Mouse (Mus musculus) adrenal gland, adult 8-10 months (tissue): Measurements from ENCODE around the gene Lrrc51. TPM values are rescaled to one million over a fixed set of nuclear protein-coding genes. Genes with fewer than 3 reads are reported as not detected.
A peak's percentile ranks its signal among the peaks of the same experiment; 100 is the strongest.

ENCODE experiments used
- DNase-seq: peaks from one replicate; pipeline ENCODE4 v3.0.0; 2022
- microRNA-seq, 2 experiments: library from miRNA; unstranded; fragments of <30 nt; microRNA quantifications; one replicate each; pipeline ENCODE4 v1.2.0; 2022
- total RNA-seq, 4 experiments: library from RNA; stranded (reverse); gene quantifications; 2 replicates each; pipeline ENCODE4 v1.2.4; 2022

Gene Lrrc51
- total RNA-seq, 4 experiments from 2014 or later, result 11.3 to 19.1 (median 16.7) TPM

DNA sequence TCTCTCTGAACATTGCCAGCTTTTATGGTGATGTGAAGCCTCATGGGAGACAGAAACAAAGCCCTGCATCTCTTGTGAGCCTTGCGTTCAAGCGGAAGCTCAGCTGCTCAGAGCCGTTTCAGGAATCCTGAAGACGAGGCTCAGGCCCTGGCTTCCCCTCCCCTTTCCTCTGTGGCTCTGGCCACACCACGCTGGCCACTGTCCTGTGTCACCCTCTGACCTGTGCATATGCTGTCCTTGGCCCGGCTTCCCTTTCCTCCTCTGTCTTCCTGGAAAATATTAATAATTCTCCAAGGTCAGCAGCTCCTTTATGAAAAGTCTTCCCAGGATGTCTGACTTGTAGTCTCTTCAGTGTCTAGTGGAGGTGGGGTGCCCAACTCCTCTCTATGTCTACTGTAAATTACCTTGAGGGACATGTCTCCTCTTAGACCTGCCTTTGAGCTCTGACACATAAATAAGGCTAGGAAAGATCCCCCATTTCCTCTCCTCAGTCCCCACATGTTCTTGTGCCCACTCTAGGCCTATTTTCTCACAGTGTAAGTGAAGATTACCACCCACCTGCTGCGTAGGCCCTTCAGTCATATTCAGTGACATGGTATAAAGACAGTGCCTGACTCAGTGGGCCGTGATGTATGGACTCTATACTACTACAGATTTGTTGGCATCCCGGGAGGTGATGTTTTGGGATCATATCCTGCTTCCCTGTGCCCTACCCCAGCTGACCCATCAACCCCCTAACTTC is 51.1 kb downstream of the Lrrc51 start:
- DNase-seq, result no peak

GRCm38 (mm10) chr7:101880855-101881254 is 52.8 kb downstream of the Lrrc51 start:
- no peak for DNase-seq

DNA sequence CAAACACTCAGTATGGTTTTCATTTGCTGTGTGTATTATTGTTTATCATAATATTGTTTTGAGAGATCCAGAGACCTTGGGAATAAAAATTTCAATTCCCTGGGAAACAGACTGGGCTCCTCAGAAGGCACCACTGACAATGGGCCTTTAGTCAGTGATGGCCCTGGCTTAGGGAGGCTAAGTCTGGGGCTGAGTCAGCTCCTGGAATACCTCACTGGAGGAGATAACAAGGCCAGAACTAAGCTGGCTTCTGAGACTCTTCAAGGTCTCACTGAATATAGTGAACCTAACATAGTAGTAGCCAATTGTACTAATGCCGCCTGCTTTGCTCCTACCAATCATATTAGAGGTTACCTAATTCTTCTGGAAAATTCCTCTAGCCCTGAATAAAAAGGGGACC is 57.7 kb downstream of the Lrrc51 start:
- peak; percentile 28 for DNase-seq

- no peak for DNase-seq
Observed at GRCm38 (mm10) chr7:101871296-101871695, 62.4 kb downstream of the Lrrc51 start.

- DNase-seq, result no peak
Observed at GRCm38 (mm10) chr7:101870629-101871028, 63.1 kb downstream of the Lrrc51 start, which contains the start of gene Folr1. TSS of gene Folr1 (minus strand) at chr7:101870788.

DNA sequence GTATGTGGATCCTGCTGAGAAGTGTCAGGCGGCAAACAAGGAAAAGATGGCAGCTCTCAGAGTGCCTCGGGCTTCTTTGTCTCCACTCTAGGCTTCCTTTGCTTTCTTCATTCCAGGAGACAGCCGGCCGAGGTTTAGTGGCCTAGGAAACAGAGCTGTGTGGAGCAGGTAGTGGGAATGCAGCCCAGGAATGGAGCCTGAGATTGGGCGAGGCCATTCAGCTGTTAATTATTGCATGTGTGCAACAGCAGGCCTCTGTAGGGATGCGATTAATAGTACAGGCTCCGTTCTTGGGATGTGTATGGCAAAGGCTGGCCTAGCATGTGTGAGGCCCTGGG is 64.6 kb downstream of the Lrrc51 start:
- DNase-seq, result no peak

GRCm38 (mm10) chr7:101868241-101869162 is 65.2 kb downstream of the Lrrc51 start:
- no peak for DNase-seq

DNA sequence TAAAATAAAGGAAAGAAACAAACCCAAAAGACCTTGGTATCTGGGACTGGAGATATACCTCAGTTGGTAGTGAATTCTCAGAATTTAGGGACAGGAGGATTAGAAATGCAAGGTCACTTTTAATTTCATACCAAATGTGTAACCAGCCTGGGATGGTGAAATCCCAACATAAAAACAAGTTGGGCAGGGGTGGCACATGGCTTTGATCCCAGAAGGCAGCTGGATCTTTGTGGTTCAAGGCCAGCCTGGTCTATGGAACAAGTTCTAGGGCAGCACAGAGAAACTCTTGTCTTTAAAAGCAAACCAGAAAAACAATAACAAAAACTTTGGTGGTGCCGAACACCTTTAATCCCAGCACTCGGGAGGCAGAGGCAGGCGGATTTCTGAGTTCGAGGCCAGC is 66.2 kb downstream of the Lrrc51 start:
- DNase-seq, result no peak

DNA sequence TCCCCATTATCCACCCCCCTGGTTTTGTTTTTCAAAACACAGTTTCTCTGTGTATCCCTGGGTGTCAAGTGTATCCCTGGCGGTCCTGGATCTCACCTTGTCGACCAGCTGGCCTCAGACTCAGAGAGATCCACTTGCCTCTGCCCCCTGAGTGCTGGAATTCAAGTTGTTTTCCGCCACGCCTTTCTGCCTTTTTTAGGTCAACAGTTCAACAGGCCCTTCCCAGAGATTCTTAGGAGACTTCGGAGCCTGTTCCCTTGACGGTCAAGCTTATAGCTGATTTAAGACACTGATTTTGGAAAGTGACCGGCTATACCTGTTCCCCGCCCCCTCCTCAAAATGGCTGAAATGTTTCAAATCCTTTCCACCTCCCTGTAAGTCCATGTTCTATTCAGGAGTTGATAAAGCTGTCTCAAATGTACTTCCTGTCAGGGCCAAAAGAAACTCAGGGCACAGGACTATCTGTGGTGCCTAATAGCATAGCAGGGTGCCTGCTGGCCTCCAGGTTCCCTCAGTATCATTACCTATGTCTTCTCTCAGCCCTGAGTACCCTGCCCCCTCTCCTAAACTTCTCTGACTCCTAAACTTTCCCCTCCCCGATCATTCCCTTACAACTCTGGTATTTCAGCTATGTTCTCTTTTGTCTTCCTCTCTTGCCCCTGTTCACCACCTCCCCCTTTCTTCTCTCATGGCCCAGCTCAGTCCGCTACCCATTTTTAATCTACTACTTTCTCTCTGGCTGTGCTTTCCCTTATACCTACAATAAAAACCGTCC is 67.0 kb downstream of the Lrrc51 start:
- no peak for DNase-seq

GRCm38 (mm10) chr7:101863415-101863814 is 70.3 kb downstream of the Lrrc51 start, which contains the start of gene Anapc15:
TSS of gene Anapc15 (plus strand) at chr7:101863715.
- no peak for DNase-seq

Small RNAs within 50 kb of the gene (microRNA-seq; reads per million reads assigned to microRNA genes)
- gene Gm22655, result 0 reads per million in 2 experiments

Other genes with a start within 250 kb of the Lrrc51 start
- gene Phox2a, start 115.6 kb downstream of the Lrrc51 start, total RNA-seq, result 10 to 100 TPM; 26.7 to 57.2 (median 44.6) TPM
- 100 to 1,000 TPM in 2 of 4 experiments, 10 to 100 TPM in 2; 76.9 to 104 (median 101) TPM for gene Inppl1, start 95.7 kb downstream of the Lrrc51 start, total RNA-seq
- gene Folr2, start 76.7 kb downstream of the Lrrc51 start, total RNA-seq, result 1 to 10 TPM; 1.2 to 4.7 (median 2.8) TPM
- 10 to 100 TPM; 29.6 to 34.8 (median 30.7) TPM for gene Anapc15, start 70.2 kb downstream of the Lrrc51 start, total RNA-seq
- gene Folr1, start 63.1 kb downstream of the Lrrc51 start, total RNA-seq, result 1 to 10 TPM in 2 of 4 experiments, not detected in 2; 4.0 to 5.9 TPM
- 100 to 1,000 TPM in 3 of 4 experiments, 10 to 100 TPM in 1; 92.8 to 107 (median 104) TPM for gene Lamtor1, start 28.0 kb downstream of the Lrrc51 start, total RNA-seq
- gene Tomt, start 27.5 kb downstream of the Lrrc51 start, total RNA-seq, result not detected
- gene Numa1, start 216 bp upstream of the Lrrc51 start, total RNA-seq, result 100 to 1,000 TPM; 191 to 248 (median 221) TPM
- 10 to 100 TPM in 2 of 4 experiments, 1 to 10 TPM in 2; 8.1 to 12.5 (median 10.1) TPM for gene Il18bp, start 84.8 kb upstream of the Lrrc51 start, total RNA-seq
- gene Rnf121, start 131.6 kb upstream of the Lrrc51 start, total RNA-seq, result 10 to 100 TPM; 34.1 to 56.0 (median 38.4) TPM
- 10 to 100 TPM; 12.4 to 23.7 (median 18.7) TPM for gene Xndc1, start 131.6 kb upstream of the Lrrc51 start, total RNA-seq
- gene Xntrpc, start 131.8 kb upstream of the Lrrc51 start, total RNA-seq, result 1 to 10 TPM; 1.1 to 3.5 (median 1.5) TPM
- gene Trpc2, start 149.2 kb upstream of the Lrrc51 start, total RNA-seq, result under 1 TPM in 1 of 4 experiments, not detected in 3; 0.22 TPM
- gene Art1, start 167.8 kb upstream of the Lrrc51 start, total RNA-seq, result not detected
- under 1 TPM in 1 of 4 experiments, not detected in 3; 0.38 TPM for gene Art5, start 175.6 kb upstream of the Lrrc51 start, total RNA-seq
- gene Chrna10, start 182.9 kb upstream of the Lrrc51 start, total RNA-seq, result under 1 TPM in 1 of 4 experiments, not detected in 3; 0.28 TPM